Mouse (Mus musculus) lung, postnatal 36 days (tissue): ENCODE measurements around the gene Stxbp3.

Experiments used
- DNase-seq: peaks from one replicate; pipeline ENCODE4 v3.0.0; 2022; ENCODE audit warnings: mixed read lengths

The Stxbp3 gene

DNA sequence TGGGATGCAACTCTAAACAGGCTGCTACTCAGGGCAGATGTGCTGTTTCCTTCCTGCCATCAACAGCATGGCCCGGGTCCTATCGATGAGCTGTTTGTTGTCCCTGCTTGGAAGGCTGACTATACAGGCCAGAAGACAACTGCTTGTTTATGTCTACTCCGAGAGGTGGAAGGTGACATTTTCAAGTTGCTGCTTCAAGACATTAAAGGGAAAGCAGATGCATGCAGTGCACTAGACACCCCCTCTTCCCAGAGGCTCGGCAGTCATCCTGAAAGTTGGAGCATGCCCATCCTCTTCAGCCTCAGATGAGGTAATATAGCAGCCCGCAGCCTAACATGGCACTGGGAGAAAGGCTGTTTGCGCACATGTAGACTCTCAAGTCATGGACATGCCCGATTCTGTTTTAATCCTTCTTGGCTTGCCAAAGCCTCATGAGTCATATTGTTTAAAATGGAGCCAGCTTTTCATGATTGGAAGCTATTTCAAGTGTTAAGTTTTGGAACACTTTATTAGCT, 77.7 kb downstream of the Stxbp3 start:
- DNase-seq = peak; percentile 44

DNA sequence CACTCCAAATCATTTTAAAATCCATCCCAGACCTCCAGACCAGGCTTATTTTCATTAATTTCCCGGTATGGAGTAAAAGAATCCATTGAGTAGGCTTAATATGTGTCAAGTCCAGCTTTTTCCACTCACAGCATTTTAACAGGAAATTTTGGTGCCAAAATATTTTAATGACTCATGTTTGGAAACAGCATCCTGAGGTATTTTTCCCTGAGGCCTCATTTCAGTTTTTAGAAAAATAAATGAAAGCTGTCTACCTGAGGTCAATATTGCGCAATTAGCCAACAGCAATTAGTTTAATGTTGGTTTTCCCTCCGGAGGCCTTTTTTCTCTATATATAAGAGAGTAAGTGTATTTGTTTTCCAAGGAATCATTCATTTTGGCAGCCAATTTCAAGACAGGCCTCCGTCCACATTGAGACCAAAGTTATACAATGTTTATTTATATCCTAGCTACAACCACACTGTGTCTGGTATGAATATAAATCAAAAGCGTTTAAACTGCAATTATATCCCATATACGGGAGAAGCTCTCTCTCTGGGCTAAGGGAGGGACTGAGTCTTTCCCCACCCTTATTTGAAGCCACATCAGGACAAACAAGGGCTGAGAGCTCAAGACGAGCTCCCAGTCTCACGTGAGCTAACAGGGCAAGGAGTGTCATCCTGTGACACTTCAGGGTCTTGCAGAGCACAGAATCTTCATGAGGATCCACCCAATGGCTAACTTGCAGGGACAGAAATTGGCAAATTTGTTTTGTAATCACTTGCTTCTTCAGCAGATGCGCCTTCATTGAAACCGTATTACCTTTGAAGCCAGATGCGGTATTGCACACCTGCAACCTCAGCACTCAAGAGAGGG, 80.5 kb downstream of the Stxbp3 start:
- DNase-seq = peak; percentile 21

DNA sequence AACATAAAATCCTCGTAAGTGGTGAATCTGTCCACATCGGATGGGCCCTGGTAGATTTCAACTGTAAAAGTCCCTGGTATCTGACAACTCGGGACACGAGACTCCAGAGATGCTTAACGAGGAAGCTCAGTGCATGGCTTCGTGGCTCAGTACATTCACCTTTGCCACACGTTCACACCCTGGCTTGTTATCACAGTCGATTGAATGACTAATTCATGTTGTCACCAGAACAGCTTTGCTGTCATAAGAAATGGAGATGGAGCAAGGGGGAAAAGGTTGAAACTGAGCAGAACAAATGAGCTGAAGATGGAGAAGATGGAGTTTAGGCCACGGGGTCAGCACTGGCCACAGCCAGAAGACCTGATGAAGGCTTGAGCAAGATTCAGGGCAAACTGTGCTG, 82.8 kb downstream of the Stxbp3 start:
- no peak for DNase-seq

DNA sequence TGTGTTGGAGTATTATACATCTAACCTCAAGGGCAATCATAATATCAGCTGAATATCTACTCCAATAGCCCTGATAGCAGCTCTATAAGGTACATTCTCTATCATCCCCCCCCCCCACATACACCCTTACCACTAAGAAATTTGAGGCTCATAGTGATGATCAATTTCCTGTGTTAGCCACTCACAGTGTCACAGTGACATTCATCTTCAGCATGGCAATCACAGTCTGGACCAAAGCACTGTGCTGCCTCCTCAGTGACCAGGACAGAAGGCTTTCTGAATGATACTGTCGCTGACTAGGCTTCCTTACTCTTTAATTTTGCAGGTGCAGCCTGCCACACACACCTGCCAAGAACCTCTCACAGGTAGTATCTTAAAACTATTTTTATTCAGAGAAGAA, 84.2 kb downstream of the Stxbp3 start:
- no peak for DNase-seq

DNA sequence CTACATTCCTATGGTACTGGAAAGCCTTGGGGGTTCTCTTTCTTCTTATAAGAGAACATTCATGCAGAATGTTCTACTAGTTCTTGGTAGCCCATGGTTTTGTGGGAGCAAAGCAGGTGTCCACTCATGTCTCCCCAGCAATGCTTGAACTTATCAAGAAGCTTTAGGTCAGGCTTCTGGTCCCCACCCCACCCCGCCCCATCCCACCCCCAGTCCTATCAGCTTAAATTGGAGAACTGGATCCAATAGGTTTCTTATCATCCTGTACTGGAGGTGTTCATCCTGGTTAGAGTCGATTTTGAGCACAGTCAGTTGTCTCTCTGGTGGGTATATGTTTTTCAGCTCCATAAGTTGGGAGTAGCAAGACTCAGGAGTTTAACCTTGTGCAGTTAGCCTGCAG, 84.8 kb downstream of the Stxbp3 start:
- DNase-seq = no peak

DNA sequence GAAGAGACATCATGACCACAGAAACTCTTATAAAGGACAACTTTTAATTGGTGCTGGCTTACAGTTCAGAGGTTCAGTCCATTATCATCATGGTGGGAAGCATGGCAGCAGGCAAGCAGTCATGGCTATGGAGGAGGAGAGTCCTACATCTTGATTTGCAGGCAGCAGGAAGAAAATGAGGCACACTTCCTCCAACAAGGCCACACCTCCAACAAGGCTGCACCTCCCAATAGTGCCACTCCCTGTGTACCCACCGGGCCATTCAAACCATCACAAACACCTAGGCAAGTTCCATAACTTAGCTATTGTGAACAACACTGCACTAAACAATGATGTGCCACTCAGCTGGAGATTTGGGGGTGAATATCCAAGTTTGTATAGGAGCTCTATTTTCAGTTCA, 85.8 kb downstream of the Stxbp3 start:
- no peak for DNase-seq

DNA sequence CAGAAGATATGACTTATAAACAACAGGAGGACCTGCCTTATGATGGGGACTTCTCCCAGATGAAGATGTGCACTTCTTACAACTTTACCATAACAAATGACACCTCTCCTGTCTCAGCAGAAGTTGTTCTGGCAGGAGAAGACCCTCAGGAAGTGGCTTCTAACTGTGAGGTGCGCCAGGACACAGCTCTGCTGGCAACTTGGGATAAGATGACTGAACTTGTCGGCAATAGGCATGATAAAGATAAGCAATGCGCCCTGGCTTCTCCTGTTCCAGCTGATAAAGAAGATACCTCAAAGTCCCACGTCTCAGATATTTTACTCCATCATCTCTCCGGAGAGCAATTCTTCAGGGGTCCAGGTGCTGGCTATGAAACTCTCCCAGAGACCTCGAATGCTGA, 88.6 kb downstream of the Stxbp3 start:
- DNase-seq = no peak

DNA sequence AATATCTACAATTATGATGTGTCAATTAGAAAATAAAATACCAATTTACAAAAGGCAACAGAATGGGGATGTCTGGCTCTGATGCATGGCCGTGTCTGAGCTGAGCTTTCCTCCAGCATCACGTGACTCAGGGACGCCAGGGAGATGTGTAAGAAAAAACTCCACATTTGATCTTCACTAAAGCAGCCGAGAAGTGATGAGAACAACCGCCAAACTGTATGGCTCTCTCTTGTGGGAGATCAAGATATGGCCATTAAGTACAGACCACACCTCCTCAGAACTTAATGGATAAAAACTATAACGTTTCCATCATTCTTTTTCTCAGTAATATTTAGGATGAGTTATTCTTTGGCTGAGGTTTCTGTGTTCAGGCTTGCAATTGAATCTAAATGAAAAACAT, 89.3 kb downstream of the Stxbp3 start:
- no peak for DNase-seq

DNA sequence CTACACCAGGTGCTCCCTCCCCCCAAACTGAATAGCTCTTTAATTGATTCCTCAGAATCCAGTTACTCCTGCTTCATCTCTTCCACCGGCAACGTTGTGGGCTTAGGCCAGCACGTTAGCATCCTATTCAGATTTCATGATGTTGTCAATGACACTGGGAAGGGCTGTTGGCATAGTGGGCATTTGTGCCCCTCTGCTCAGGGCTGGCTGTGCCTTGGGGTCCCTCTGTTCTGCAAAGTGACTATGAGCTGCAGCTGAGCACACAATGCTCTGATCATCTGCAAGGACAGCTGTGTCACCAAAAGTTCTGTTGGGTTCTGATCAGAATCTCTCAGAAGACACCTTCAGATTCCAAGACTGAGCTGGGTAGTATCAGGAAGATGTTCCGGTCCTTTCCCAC, 96.3 kb downstream of the Stxbp3 start:
- no peak for DNase-seq
